ENCODE assay signal across 10 mouse cellular contexts in genomic region chr16:32201004-32201325, GRCm38 (mm10). TPM values are rescaled to one million over a fixed set of nuclear protein-coding genes. Genes with fewer than 3 reads are reported as not detected.
A peak's percentile ranks its signal among the peaks of the same experiment; 100 is the strongest.
DNase-seq lines count a peak whose midpoint lies in the region; ATAC-seq and TF ChIP-seq lines count a peak whose summit lies in the region.
"Had no signal": no experiment of that assay in that cellular context is flagged by ENCODE, and none has a peak within 500 bp of the region (broad histone marks: within the 10 kb centered on the region; RNA-seq: fewer than 3 reads in every experiment).

No protein-coding gene starts in this region.

- peak overlapping the region; percentile 49 for H3K4me3 ChIP-seq in heart, adult 2 months
- H3K4me3 ChIP-seq in hindbrain, embryonic 12.5 days = 0 out of 2 replicates have a peak overlapping the region, but pooled peaks have one; percentile 20
- H3K4me3 ChIP-seq in liver, postnatal 0 days (ENCODE audit: low read depth, low read length) = peak overlapping the region; percentile 41
- H3K4me3 ChIP-seq in cerebellum, adult 2 months (replicated peaks; ENCODE audit: insufficient read depth, low read depth, low read length) = no peak overlapping the region

- TF ChIP-seq POLR2A in heart, adult 2 months (IDR thresholded peaks at IDR 0.05; ENCODE audit: insufficient read depth, low read depth, low read length) = no peak
- TF ChIP-seq POLR2A in cerebellum, adult 2 months (IDR thresholded peaks at IDR 0.05; ENCODE audit: borderline replicate concordance, insufficient read depth, low read length) = no peak

- no peak for TF ChIP-seq EP300 in heart, adult 2 months (IDR thresholded peaks at IDR 0.05; ENCODE audit: insufficient read depth, low read depth, low read length)
- no peak for TF ChIP-seq EP300 in liver, postnatal 0 days (IDR thresholded peaks at IDR 0.05; ENCODE audit: low read depth)

- peak overlapping the region; percentile 81; the same call in 1 of the 2 replicates for H3K9ac ChIP-seq in heart, adult 2 months (ENCODE audit: low read depth, low read length)
- no peak overlapping the region; the same call in 1 of the 2 replicates for H3K9ac ChIP-seq in hindbrain, embryonic 12.5 days
- H3K9ac ChIP-seq in liver, postnatal 0 days (replicated peaks) = peak overlapping the region; percentile 52; the same call in 1 of the 2 replicates

- no peak for TF ChIP-seq CTCF in heart, adult 2 months (IDR thresholded peaks at IDR 0.05)
- no peak for TF ChIP-seq CTCF in liver, postnatal 0 days (IDR thresholded peaks at IDR 0.05; ENCODE audit: low read depth)
- no peak for TF ChIP-seq CTCF in cerebellum, adult 2 months (IDR thresholded peaks at IDR 0.05; ENCODE audit: borderline replicate concordance, insufficient read depth, low read depth, low read length)

- H3K36me3 ChIP-seq in heart, adult 2 months (ENCODE audit: control insufficient read depth, insufficient read depth, low read length) = no peaks in the 10 kb centered on the region
- no peaks in the 10 kb centered on the region for H3K36me3 ChIP-seq in hindbrain, embryonic 12.5 days
- H3K36me3 ChIP-seq in liver, postnatal 0 days (replicated peaks; ENCODE audit: insufficient read depth, low read length) = no peaks in the 10 kb centered on the region

- peak overlapping the region; percentile 82 for H3K27ac ChIP-seq in heart, adult 2 months
- peak overlapping the region; percentile 75 for H3K27ac ChIP-seq in hindbrain, embryonic 12.5 days
- H3K27ac ChIP-seq in liver, postnatal 0 days (ENCODE audit: low read depth) = peak overlapping the region; percentile 86
- no peak overlapping the region; the same call in 1 of the 2 replicates for H3K27ac ChIP-seq in cerebellum, adult 2 months (ENCODE audit: insufficient read depth, low read length)

- H3K4me1 ChIP-seq in heart, adult 2 months (ENCODE audit: control insufficient read depth, insufficient read depth, low read length) = peaks cover 1% of the 10 kb centered on the region; the same call in 1 of the 2 replicates
- H3K4me1 ChIP-seq in hindbrain, embryonic 12.5 days = peaks cover 9% of the 10 kb centered on the region
- H3K4me1 ChIP-seq in liver, postnatal 0 days (ENCODE audit: insufficient read depth) = 0 out of 2 replicates have a peak, but pooled peaks cover 6% of the 10 kb centered on the region
- H3K4me1 ChIP-seq in cerebellum, adult 2 months (ENCODE audit: control insufficient read depth, insufficient read depth, low read length) = no peaks in the 10 kb centered on the region

- peak overlapping the region; percentile 44 for H3K4me2 ChIP-seq in hindbrain, embryonic 12.5 days (replicated peaks)
- H3K4me2 ChIP-seq in liver, postnatal 0 days (ENCODE audit: low read depth, low read length) = peak overlapping the region; percentile 44

- no peak for DNase-seq in heart, adult 2 months
- DNase-seq in heart, postnatal 4 days = no peak
- peak; percentile 11 for DNase-seq in MN1 (ENCODE audit: low spot score)
- no peak for DNase-seq in liver, postnatal 0 days
- no peak for DNase-seq in cerebellum, adult 2 months
- DNase-seq in left cerebral cortex, postnatal 36 days (ENCODE audit: low spot score in 2 of 2) = no peak
- DNase-seq in urinary bladder, postnatal 14 days (ENCODE audit: low spot score) = no peak

- H3K79me2 ChIP-seq in heart, adult 2 months (replicated peaks; ENCODE audit: control insufficient read depth, insufficient read depth, low read length) = no peaks in the 10 kb centered on the region

- no peaks in the 10 kb centered on the region for H3K27me3 ChIP-seq in heart, adult 2 months (ENCODE audit: control insufficient read depth, insufficient read depth, low read length)
- H3K27me3 ChIP-seq in hindbrain, embryonic 12.5 days = peaks cover 3% of the 10 kb centered on the region; the same call in 1 of the 2 replicates
- H3K27me3 ChIP-seq in liver, postnatal 0 days (ENCODE audit: insufficient read depth, low read length) = no peaks in the 10 kb centered on the region
- H3K27me3 ChIP-seq in cerebellum, adult 2 months (ENCODE audit: control insufficient read depth, insufficient read depth, low read length) = no peaks in the 10 kb centered on the region

- 53% methylated on average over 9 of the region's 9 CpGs for WGBS in heart, adult 2 months
- 35% methylated on average over 9 of the region's 9 CpGs for WGBS in hindbrain, embryonic 12.5 days
- 71% methylated on average over 9 of the region's 9 CpGs for WGBS in liver, postnatal 0 days (ENCODE audit: insufficient replicate concordance)
- 37% methylated on average over 9 of the region's 9 CpGs for WGBS in cerebellum, adult 2 months

- intact Hi-C loops in heart, adult 2 months (cut with DNase I) = loop anchor here (5.0 to 10.0 kb wide), 2 partner anchors 84 to 156 kb away; no protein-coding TSS in a partner anchor
- intact Hi-C loops in left cerebral cortex, postnatal 36 days (cut with DNase I) = no loop called here

- no peak; the same call in 1 of the 2 replicates for ATAC-seq in hindbrain, embryonic 12.5 days (ENCODE audit: low FRiP score)
- ATAC-seq in liver, postnatal 0 days = no peak

- H3K9me3 ChIP-seq in hindbrain, embryonic 12.5 days (replicated peaks) = no peaks in the 10 kb centered on the region
- no peaks in the 10 kb centered on the region for H3K9me3 ChIP-seq in liver, postnatal 0 days (ENCODE audit: low read length)

RNA-seq across cellular contexts. Expression of gene Bex6, which starts 21.3 kb away (rescaled TPM):
- total RNA-seq in heart, adult 2 months (2021) = not detected
- not detected in 2 replicates for polyA plus RNA-seq in heart, adult 2 months (2012; rRNA removed)
- total RNA-seq in heart, postnatal 4 days (2021) = not detected
- polyA plus RNA-seq in hindbrain, embryonic 12.5 days (2016; fragmentation: Nextera tagmentation; extraction: Ambion mirVana) = 0.26 TPM in 1 of 2 replicates, not detected in the other
- polyA plus RNA-seq in liver, postnatal 0 days (2015; fragmentation: Nextera tagmentation; extraction: Ambion mirVana) = 0.94 and 1.2 TPM in 2 replicates
- not detected in 2 replicates for polyA plus RNA-seq in cerebellum, adult 2 months (2012; rRNA removed)
- not detected for total RNA-seq in left cerebral cortex, postnatal 36 days (2021)
- total RNA-seq: adrenal gland, adult 18-20 months; layer of hippocampus, postnatal 14 days had no signal

RNA-seq across cellular contexts. Expression of gene Nrros, which starts 35.6 kb away (rescaled TPM):
- total RNA-seq in heart, adult 2 months (2021) = 1 to 10 TPM; 3.9 to 4.7 TPM
- 9.1 and 9.5 TPM in 2 replicates for polyA plus RNA-seq in heart, adult 2 months (2012; rRNA removed)
- total RNA-seq in heart, postnatal 4 days (2021) = 1 to 10 TPM; 6.0 to 6.7 TPM
- 9.8 and 10.1 TPM in 2 replicates for polyA plus RNA-seq in hindbrain, embryonic 12.5 days (2016; fragmentation: Nextera tagmentation; extraction: Ambion mirVana)
- 18.5 and 20.5 TPM in 2 replicates for polyA plus RNA-seq in liver, postnatal 0 days (2015; fragmentation: Nextera tagmentation; extraction: Ambion mirVana)
- polyA plus RNA-seq in cerebellum, adult 2 months (2012; rRNA removed) = 4.1 and 4.8 TPM in 2 replicates
- total RNA-seq in left cerebral cortex, postnatal 36 days (2021) = 1 to 10 TPM; 7.5 to 9.2 TPM

RNA-seq across cellular contexts. Expression of gene Fbxo45, which starts 46.0 kb away (rescaled TPM):
- 10 to 100 TPM; 10.8 to 13.5 TPM for total RNA-seq in heart, adult 2 months (2021)
- polyA plus RNA-seq in heart, adult 2 months (2012; rRNA removed) = 3.3 and 6.2 TPM in 2 replicates
- 10 to 100 TPM; 16.6 to 18.4 TPM for total RNA-seq in heart, postnatal 4 days (2021)
- 26.1 and 28.4 TPM in 2 replicates for polyA plus RNA-seq in hindbrain, embryonic 12.5 days (2016; fragmentation: Nextera tagmentation; extraction: Ambion mirVana)
- polyA plus RNA-seq in liver, postnatal 0 days (2015; fragmentation: Nextera tagmentation; extraction: Ambion mirVana) = 3.1 and 3.4 TPM in 2 replicates
- polyA plus RNA-seq in cerebellum, adult 2 months (2012; rRNA removed) = 29.6 and 30.8 TPM in 2 replicates
- 10 to 100 TPM; 48.7 to 49.2 TPM for total RNA-seq in left cerebral cortex, postnatal 36 days (2021)

RNA-seq across cellular contexts. Expression of gene Wdr53, which starts 46.1 kb away (rescaled TPM):
- total RNA-seq in heart, adult 2 months (2021) = 1 to 10 TPM; 7.6 TPM
- 3.3 and 8.1 TPM in 2 replicates for polyA plus RNA-seq in heart, adult 2 months (2012; rRNA removed)
- 1 to 10 TPM; 8.0 to 8.5 TPM for total RNA-seq in heart, postnatal 4 days (2021)
- 17.1 and 18.5 TPM in 2 replicates for polyA plus RNA-seq in hindbrain, embryonic 12.5 days (2016; fragmentation: Nextera tagmentation; extraction: Ambion mirVana)
- polyA plus RNA-seq in liver, postnatal 0 days (2015; fragmentation: Nextera tagmentation; extraction: Ambion mirVana) = 10.7 and 10.8 TPM in 2 replicates
- polyA plus RNA-seq in cerebellum, adult 2 months (2012; rRNA removed) = 10.8 and 11.1 TPM in 2 replicates
- total RNA-seq in left cerebral cortex, postnatal 36 days (2021) = 10 to 100 TPM; 12.2 to 14.4 TPM
